Mouse (Mus musculus) small intestine, adult 2 months (tissue): Measurements from ENCODE around the gene Tnfrsf11a.

Source experiments
- CTCF ChIP-seq: fragments of 200-500 bp; IDR thresholded peaks from 2 replicates; pipeline ENCODE4 v1.5.1; 2012; ENCODE audit warnings: low read depth, mild to moderate bottlenecking, control low read depth, inconsistent platforms, low read length, moderate library complexity, mixed read lengths; ENCODE audit not compliant: insufficient replicate concordance, insufficient read length; ENCODE audit errors: extremely low read depth
- POLR2A ChIP-seq: fragments of 200-500 bp; IDR thresholded peaks from 2 replicates; pipeline ENCODE4 v1.6.1; 2012; ENCODE audit warnings: low read depth, mild to moderate bottlenecking, control low read depth, inconsistent platforms, low read length, moderate library complexity

DNA sequence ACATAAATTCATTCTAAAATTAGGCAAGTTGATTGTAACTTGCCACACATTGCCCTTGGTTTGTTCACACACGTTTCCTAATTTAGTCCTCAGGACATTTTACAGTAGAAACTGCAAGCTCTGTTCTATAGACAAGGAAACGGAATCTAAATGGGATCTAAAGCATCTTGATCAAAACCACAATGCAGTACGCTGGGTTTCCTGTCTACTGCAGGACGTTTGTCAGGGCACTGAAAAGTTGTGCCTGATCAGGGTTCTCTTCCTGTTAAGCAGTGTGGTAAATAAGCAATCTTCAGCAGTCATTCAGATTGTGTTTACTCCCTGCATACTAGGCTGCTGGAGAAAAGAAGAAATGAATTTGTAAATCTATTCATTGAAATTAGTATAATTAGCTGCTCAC is 28.3 kb upstream of the Tnfrsf11a start:
- TF ChIP-seq CTCF, result no peak
- no peak for TF ChIP-seq POLR2A
